Mouse (Mus musculus) C2C12 (cell line): ENCODE measurements around the gene Dennd6b.

Experiments
- CTCF ChIP-seq: IDR thresholded peaks from one replicate; pipeline ENCODE4 v1.5.1; 2011; ENCODE audit not compliant: control insufficient read depth, insufficient read depth, insufficient read length
- MAX ChIP-seq: IDR thresholded peaks from one replicate; pipeline ENCODE4 v1.6.1; 2011; ENCODE audit warnings: mild to moderate bottlenecking, control low read depth
- USF1 ChIP-seq: IDR thresholded peaks from one replicate; pipeline ENCODE4 v1.6.1; 2011; ENCODE audit warnings: low read depth, mild to moderate bottlenecking, control low read depth, moderate library complexity

DNA sequence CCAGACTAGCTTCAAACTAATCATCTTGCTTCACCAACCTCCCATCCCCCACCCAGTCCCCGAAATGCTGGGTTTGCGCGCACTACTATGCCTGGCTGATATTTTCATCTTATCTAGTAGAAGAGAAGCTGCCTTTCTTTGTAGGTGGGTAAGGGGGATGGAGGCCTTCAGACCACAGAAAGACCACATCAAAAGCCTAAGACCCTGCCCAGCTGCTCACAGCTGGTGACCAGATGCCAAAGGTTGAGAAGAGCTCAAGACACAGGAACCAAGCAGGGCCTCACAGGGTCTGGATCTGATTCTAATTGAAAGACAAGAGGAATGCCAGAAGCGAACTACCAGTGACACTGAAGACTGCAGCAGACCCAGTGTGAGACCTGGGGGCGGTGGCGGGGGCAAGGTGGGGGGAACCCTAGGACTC lies 1.0 kb downstream of the Dennd6b start:
- TF ChIP-seq CTCF, result no peak
- no peak for TF ChIP-seq MAX
- no peak for TF ChIP-seq USF1
